Mouse (Mus musculus) forebrain, embryonic 10.5 days (tissue): ENCODE data around the gene Hhat. TPM values are rescaled to one million over a fixed set of nuclear protein-coding genes. Genes with fewer than 3 reads are reported as not detected.

Experiments used
- DNase-seq: peaks from one replicate; pipeline ENCODE4 v3.0.0-alpha.2; 2017; ENCODE audit warnings: low spot score; ENCODE audit errors: extremely low spot score
- H3K27ac ChIP-seq: fragments of 300-500 bp; sonication (generic); 2 replicates; pipeline ENCODE4 v1.5.1; 2016; ENCODE audit warnings: mild to moderate bottlenecking
- H3K27me3 ChIP-seq: fragments of 300-500 bp; sonication (generic); 2 replicates; pipeline ENCODE4 v1.6.1; 2016; ENCODE audit warnings: mild to moderate bottlenecking; ENCODE audit not compliant: poor library complexity, severe bottlenecking
- H3K36me3 ChIP-seq: fragments of 300-500 bp; sonication (generic); replicated peaks from 2 replicates; pipeline ENCODE4 v1.6.1; 2016; ENCODE audit warnings: mild to moderate bottlenecking, moderate library complexity
- H3K4me1 ChIP-seq: fragments of 300-500 bp; sonication (generic); 2 replicates; pipeline ENCODE4 v1.6.1; 2016
- H3K4me3 ChIP-seq: fragments of 300-500 bp; sonication (generic); 2 replicates; pipeline ENCODE4 v1.5.1; 2016; ENCODE audit warnings: mild to moderate bottlenecking, moderate library complexity
- H3K9me3 ChIP-seq: fragments of 300-500 bp; sonication (generic); 2 replicates; pipeline ENCODE4 v1.6.1; 2016; ENCODE audit warnings: mild to moderate bottlenecking, moderate library complexity
- WGBS: fragments of 180-500 bp; shearing (Covaris S2); methylation state at CpG from one replicate; pipeline ENCODE4 v1.1.7; 2016; 5-methylcytosine and 5-hydroxymethylcytosine counted together
- polyA plus RNA-seq: library from polyadenylated mRNA; unstranded; fragments of >200 nt; fragmentation: Nextera tagmentation; extraction: Ambion mirVana; gene quantifications from 2 replicates; pipeline ENCODE4 v1.2.1, GENCODE M21; 2016

Gene Hhat
- polyA plus RNA-seq, 1 experiment from 2014 or later, result 7.6 TPM

DNA sequence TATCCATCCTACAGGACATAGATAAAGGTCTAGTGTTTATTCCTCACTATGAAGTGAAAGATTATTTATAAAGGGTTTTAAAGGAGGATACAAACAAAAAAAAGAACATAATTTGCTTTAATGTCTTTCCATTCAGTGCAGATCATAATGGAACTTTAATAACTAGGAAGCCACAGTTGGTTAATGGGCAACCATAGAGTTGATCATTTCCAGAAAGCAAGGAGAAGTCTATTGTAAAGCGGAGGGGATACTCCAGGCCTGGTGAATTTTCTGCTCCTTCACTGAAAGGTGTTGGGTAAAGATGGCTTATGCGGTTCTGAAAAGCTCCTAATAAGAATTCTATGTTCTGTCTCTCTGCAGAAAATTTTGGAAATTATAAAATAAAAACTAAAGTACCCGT lies 169.8 kb downstream of the Hhat start:
- H3K4me3 ChIP-seq, result no peak overlapping the region
- WGBS, result 91% methylated on average over 3 of the region's 3 CpGs
- no peaks in the 10 kb centered on the region for H3K27me3 ChIP-seq
- no peak for DNase-seq
- peaks cover 12% of the 10 kb centered on the region; the same call in 1 of the 2 replicates for H3K4me1 ChIP-seq
- no peaks in the 10 kb centered on the region for H3K9me3 ChIP-seq
- no peak overlapping the region for H3K27ac ChIP-seq
- H3K36me3 ChIP-seq, result no peaks in the 10 kb centered on the region

DNA sequence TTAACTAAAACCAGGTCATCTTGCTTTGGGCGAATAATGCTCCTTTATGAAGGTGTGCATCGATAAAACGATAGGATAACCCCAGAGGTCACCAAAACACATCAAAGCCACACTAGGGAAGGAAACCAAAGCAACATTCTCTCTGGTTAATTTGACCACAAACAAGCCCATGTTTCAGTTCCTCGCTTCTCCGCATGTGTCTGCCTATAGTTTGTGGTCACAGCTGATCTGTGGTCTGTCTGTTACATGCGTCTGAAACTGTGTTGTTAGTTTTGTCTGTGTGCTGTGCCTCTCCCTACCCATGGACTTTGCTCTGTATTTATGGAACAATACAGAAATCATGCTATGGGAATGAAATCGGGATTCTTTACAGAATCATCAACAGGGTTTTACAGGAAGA lies 171.3 kb downstream of the Hhat start:
- no peaks in the 10 kb centered on the region for H3K27me3 ChIP-seq
- H3K36me3 ChIP-seq, result no peaks in the 10 kb centered on the region
- DNase-seq, result no peak
- no peak overlapping the region for H3K4me3 ChIP-seq
- WGBS, result 89% methylated on average over 7 of the region's 7 CpGs
- H3K9me3 ChIP-seq, result no peaks in the 10 kb centered on the region
- peaks cover 12% of the 10 kb centered on the region; the same call in 1 of the 2 replicates for H3K4me1 ChIP-seq
- no peak overlapping the region for H3K27ac ChIP-seq

- H3K27me3 ChIP-seq, result no peaks in the 10 kb centered on the region
- H3K4me3 ChIP-seq, result no peak overlapping the region
- no peak overlapping the region for H3K27ac ChIP-seq
- no peaks in the 10 kb centered on the region for H3K9me3 ChIP-seq
- 42% methylated on average over 2 of the region's 2 CpGs for WGBS
- H3K4me1 ChIP-seq, result no peaks in the 10 kb centered on the region
- H3K36me3 ChIP-seq, result no peaks in the 10 kb centered on the region
- peak; percentile 73 for DNase-seq
Measured at GRCm38 (mm10) chr1:192598380-192598779, 172.6 kb downstream of the Hhat start.

GRCm38 (mm10) chr1:192595426-192595825 lies 175.6 kb downstream of the Hhat start:
- H3K36me3 ChIP-seq, result no peaks in the 10 kb centered on the region
- 77% methylated on average over 4 of the region's 4 CpGs for WGBS
- DNase-seq, result no peak
- no peaks in the 10 kb centered on the region for H3K9me3 ChIP-seq
- no peak overlapping the region for H3K27ac ChIP-seq
- H3K27me3 ChIP-seq, result no peaks in the 10 kb centered on the region
- no peaks in the 10 kb centered on the region for H3K4me1 ChIP-seq
- no peak overlapping the region for H3K4me3 ChIP-seq

- H3K4me1 ChIP-seq, result no peaks in the 10 kb centered on the region
- H3K4me3 ChIP-seq, result no peak overlapping the region
- no peak overlapping the region for H3K27ac ChIP-seq
- H3K36me3 ChIP-seq, result no peaks in the 10 kb centered on the region
- no peaks in the 10 kb centered on the region for H3K27me3 ChIP-seq
- no peaks in the 10 kb centered on the region for H3K9me3 ChIP-seq
- no peak for DNase-seq
- WGBS, result 87% methylated on average over 3 of the region's 3 CpGs
Measured at GRCm38 (mm10) chr1:192593492-192593891, 177.5 kb downstream of the Hhat start.

- Histone ChIP-seq H3K36me3 (no peaks in the 10 kb centered on the region), H3K4me1 (no peaks in the 10 kb centered on the region), H3K27me3 (no peaks in the 10 kb centered on the region), H3K4me3 (no peak overlapping the region), H3K27ac (no peak overlapping the region), H3K9me3 (no peaks in the 10 kb centered on the region)
- DNase-seq, result no peak
- 89% methylated on average over 9 of the region's 9 CpGs for WGBS
Measured at GRCm38 (mm10) chr1:192587451-192587850, 183.6 kb downstream of the Hhat start.

DNA sequence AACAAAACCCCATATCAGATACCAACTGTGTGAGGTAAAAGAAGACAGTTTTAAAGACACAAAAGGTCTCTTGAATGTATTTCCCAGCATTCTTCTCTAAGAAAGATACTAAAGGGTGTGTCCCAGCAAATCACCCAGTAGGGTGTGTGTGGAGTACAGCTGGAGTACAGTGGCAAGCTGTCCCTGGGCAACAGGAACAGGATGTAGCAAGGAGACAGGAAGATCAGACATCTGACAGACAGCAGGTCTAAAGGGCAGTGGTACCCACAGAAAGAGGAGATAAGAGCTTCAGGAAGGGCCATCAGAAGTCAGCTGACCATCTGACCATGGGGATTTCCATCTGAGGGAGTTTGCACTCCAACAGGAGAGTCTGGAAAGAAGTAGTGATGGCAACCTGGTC lies 185.7 kb downstream of the Hhat start:
- Histone ChIP-seq H3K4me3 (no peak overlapping the region), H3K27me3 (no peaks in the 10 kb centered on the region), H3K9me3 (no peaks in the 10 kb centered on the region), H3K4me1 (no peaks in the 10 kb centered on the region), H3K36me3 (no peaks in the 10 kb centered on the region), H3K27ac (no peak overlapping the region)
- DNase-seq, result no peak

DNA sequence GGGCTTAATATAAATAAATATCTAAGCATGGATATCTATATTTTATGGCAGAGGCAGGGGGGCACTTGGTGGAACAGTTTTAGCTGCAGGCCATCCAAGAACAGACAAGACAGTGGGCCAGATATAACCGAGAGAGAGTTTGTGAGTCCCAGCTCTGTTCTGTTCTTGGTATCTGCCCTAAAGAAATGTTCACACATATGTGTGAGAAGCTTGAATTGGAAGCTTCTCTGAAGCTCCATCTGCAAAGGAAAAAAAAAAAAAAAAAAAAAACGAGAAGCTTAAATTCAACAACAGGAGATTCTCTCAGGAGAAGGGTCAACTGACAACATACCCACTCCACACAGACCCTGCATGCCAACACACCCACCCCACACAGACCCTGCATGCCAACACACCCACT lies 188.1 kb downstream of the Hhat start:
- WGBS, result 83% methylated on average over 2 of the region's 2 CpGs
- Histone ChIP-seq H3K4me1 (no peaks in the 10 kb centered on the region), H3K27ac (no peak overlapping the region), H3K27me3 (no peaks in the 10 kb centered on the region), H3K9me3 (no peaks in the 10 kb centered on the region), H3K4me3 (no peak overlapping the region), H3K36me3 (no peaks in the 10 kb centered on the region)
- no peak for DNase-seq

DNA sequence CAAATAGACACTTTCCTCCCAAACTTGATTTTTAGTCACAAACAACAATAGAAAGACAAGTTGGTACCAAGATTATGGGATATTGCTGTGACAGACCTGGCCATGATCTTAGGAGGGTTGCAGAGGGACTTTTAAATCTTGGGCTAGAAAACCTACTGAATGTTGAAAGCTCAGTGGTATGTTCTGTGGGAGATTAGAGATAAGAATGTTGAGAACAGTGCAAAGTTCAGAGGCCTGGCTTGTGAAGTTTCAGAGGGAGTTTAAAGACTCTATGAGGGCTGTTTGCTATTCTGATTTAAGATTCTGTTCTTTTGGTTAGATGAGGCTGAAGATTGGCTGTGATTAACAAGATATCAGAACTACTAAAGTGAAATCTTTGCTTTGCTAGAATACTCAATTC lies 206.3 kb downstream of the Hhat start:
- no peak for DNase-seq
- no peaks in the 10 kb centered on the region for H3K27me3 ChIP-seq
- no peaks in the 10 kb centered on the region for H3K36me3 ChIP-seq
- no peak overlapping the region for H3K4me3 ChIP-seq
- H3K9me3 ChIP-seq, result peaks cover 21% of the 10 kb centered on the region
- H3K27ac ChIP-seq, result no peak overlapping the region
- H3K4me1 ChIP-seq, result no peaks in the 10 kb centered on the region

DNA sequence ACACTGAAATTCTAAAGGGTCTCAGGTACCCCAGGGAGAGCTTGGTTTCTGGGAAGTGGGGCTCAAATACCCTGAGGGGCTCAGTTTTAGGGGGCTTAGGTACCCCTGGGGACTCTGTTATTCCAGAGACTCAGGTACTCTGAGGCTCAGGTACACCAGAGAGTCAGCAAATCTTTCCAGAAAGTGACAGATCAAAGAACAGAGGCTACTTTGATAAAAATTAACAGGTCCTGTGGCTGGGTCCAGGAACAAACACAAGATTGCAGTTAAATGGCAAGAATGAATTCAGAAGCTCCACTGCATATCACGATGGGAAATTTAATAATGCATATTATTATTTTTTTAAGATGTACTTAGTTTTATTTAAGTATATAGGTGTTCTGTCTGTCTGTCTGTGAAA lies 211.7 kb downstream of the Hhat start:
- Histone ChIP-seq H3K9me3 (no peaks in the 10 kb centered on the region), H3K4me1 (no peaks in the 10 kb centered on the region), H3K27ac (no peak overlapping the region), H3K36me3 (no peaks in the 10 kb centered on the region), H3K4me3 (no peak overlapping the region), H3K27me3 (no peaks in the 10 kb centered on the region)
- DNase-seq, result no peak
- WGBS, result 95% methylated on average over 1 of the region's 1 CpGs

- H3K9me3 ChIP-seq, result 0 out of 2 replicates have a peak, but pooled peaks cover 4% of the 10 kb centered on the region
- no peaks in the 10 kb centered on the region for H3K27me3 ChIP-seq
- no peaks in the 10 kb centered on the region for H3K4me1 ChIP-seq
- no peak overlapping the region for H3K27ac ChIP-seq
- 86% methylated on average over 5 of the region's 5 CpGs for WGBS
- H3K36me3 ChIP-seq, result no peaks in the 10 kb centered on the region
- no peak for DNase-seq
- H3K4me3 ChIP-seq, result no peak overlapping the region
Measured at GRCm38 (mm10) chr1:192557978-192558594, 212.9 kb downstream of the Hhat start.

- WGBS, result 87% methylated on average over 4 of the region's 4 CpGs
- H3K27me3 ChIP-seq, result no peaks in the 10 kb centered on the region
- H3K4me3 ChIP-seq, result no peak overlapping the region
- no peak for DNase-seq
- no peaks in the 10 kb centered on the region for H3K36me3 ChIP-seq
- peak overlapping the region; percentile 8; the same call in 1 of the 2 replicates for H3K27ac ChIP-seq
- 0 out of 2 replicates have a peak, but pooled peaks cover 4% of the 10 kb centered on the region for H3K9me3 ChIP-seq
- no peaks in the 10 kb centered on the region for H3K4me1 ChIP-seq
Measured at GRCm38 (mm10) chr1:192555516-192555915, 215.5 kb downstream of the Hhat start.

- Histone ChIP-seq H3K36me3 (no peaks in the 10 kb centered on the region), H3K27me3 (no peaks in the 10 kb centered on the region), H3K4me3 (no peak overlapping the region), H3K27ac (no peak overlapping the region), H3K9me3 (0 out of 2 replicates have a peak, but pooled peaks cover 4% of the 10 kb centered on the region), H3K4me1 (no peaks in the 10 kb centered on the region)
- WGBS, result 95% methylated on average over 3 of the region's 3 CpGs
- no peak for DNase-seq
Measured at GRCm38 (mm10) chr1:192550561-192550960, 220.5 kb downstream of the Hhat start.

- Histone ChIP-seq H3K4me3 (no peak overlapping the region), H3K27ac (no peak overlapping the region), H3K9me3 (no peaks in the 10 kb centered on the region), H3K4me1 (peaks cover 12% of the 10 kb centered on the region), H3K27me3 (no peaks in the 10 kb centered on the region), H3K36me3 (no peaks in the 10 kb centered on the region)
- 43% methylated on average over 1 of the region's 1 CpGs for WGBS
- DNase-seq, result no peak
Measured at GRCm38 (mm10) chr1:192546843-192547242, 224.2 kb downstream of the Hhat start.
